Mouse (Mus musculus) intestine, embryonic 16.5 days (tissue): ENCODE data around the gene Fbxo34. TPM values are rescaled to one million over a fixed set of nuclear protein-coding genes. Genes with fewer than 3 reads are reported as not detected.
"Not testable (repeated sequence)": the region's sequence is repeated elsewhere in the genome, so short reads cannot be mapped to it uniquely, and the experiment has no call there.

Experiments
- ATAC-seq: fragments of 200-750 bp; cut with Nextera tagmentation; 2 replicates; pipeline ENCODE4 v1.8.0; 2017; ENCODE audit warnings: moderate TSS enrichment, moderate library complexity
- H3K27ac ChIP-seq: fragments of 300-500 bp; sonication (generic); 2 replicates; pipeline ENCODE4 v1.5.1; 2014; ENCODE audit warnings: mild to moderate bottlenecking, low read length
- H3K27me3 ChIP-seq: fragments of 300-500 bp; sonication (generic); replicated peaks from 2 replicates; pipeline ENCODE4 v1.6.1; 2014; ENCODE audit warnings: low read length, control low read depth, mixed read lengths; ENCODE audit not compliant: control insufficient read depth, insufficient read depth
- H3K36me3 ChIP-seq: fragments of 300-500 bp; sonication (generic); 2 replicates; pipeline ENCODE4 v1.6.1; 2014; ENCODE audit warnings: low read length, control low read depth; ENCODE audit not compliant: control insufficient read depth, insufficient read depth
- H3K4me1 ChIP-seq: fragments of 300-500 bp; sonication (generic); 2 replicates; pipeline ENCODE4 v1.6.1; 2014; ENCODE audit warnings: low read length, control low read depth, mixed read lengths; ENCODE audit not compliant: control insufficient read depth, insufficient read depth
- H3K4me2 ChIP-seq: fragments of 300-500 bp; sonication (generic); 2 replicates; pipeline ENCODE4 v1.6.1; 2014; ENCODE audit warnings: low read depth, low read length, control low read depth
- H3K4me3 ChIP-seq: fragments of 300-500 bp; sonication (generic); 2 replicates; pipeline ENCODE4 v1.5.1; 2014; ENCODE audit warnings: mild to moderate bottlenecking, low read length
- H3K9ac ChIP-seq: fragments of 300-500 bp; sonication (generic); 2 replicates; pipeline ENCODE4 v1.6.1; 2014; ENCODE audit warnings: low read depth, low read length
- H3K9me3 ChIP-seq: fragments of 300-500 bp; sonication (generic); 2 replicates; pipeline ENCODE4 v1.6.1; 2016; ENCODE audit warnings: low read length, control low read depth; ENCODE audit not compliant: control insufficient read depth
- WGBS: fragments of 180-500 bp; shearing (Covaris S2); extraction: QIAGEN DNeasy Blood & Tissue Kit; methylation state at CpG from one replicate; pipeline ENCODE4 v1.1.7; 2014; 5-methylcytosine and 5-hydroxymethylcytosine counted together
- polyA plus RNA-seq: library from polyadenylated mRNA; unstranded; fragments of >200 nt; fragmentation: Nextera tagmentation; extraction: Ambion mirVana; gene quantifications from 2 replicates; pipeline ENCODE4 v1.2.1, GENCODE M21; 2015

Gene Fbxo34
- polyA plus RNA-seq, 1 experiment from 2014 or later, result 20.4 TPM

GRCm38 (mm10) chr14:47560714-47561113, 110.5 kb downstream of the Fbxo34 start:
- Histone ChIP-seq H3K4me1 (no peaks in the 10 kb centered on the region), H3K27ac (no peak overlapping the region), H3K9ac (no peak overlapping the region), H3K36me3 (no peaks in the 10 kb centered on the region), H3K27me3 (no peaks in the 10 kb centered on the region), H3K4me3 (no peak overlapping the region), H3K4me2 (no peak overlapping the region), H3K9me3 (no peaks in the 10 kb centered on the region)
- no peak for ATAC-seq
- 84% methylated on average over 2 of the region's 2 CpGs for WGBS

- no peaks in the 10 kb centered on the region for H3K27me3 ChIP-seq
- WGBS, result 90% methylated on average over 1 of the region's 1 CpGs
Measured at GRCm38 (mm10) chr14:47562530-47562929, 112.3 kb downstream of the Fbxo34 start.

GRCm38 (mm10) chr14:47563106-47563505, 112.9 kb downstream of the Fbxo34 start:
- H3K4me1 ChIP-seq, result peaks cover 5% of the 10 kb centered on the region; the same call in 1 of the 2 replicates
- no peaks in the 10 kb centered on the region for H3K9me3 ChIP-seq
- H3K4me3 ChIP-seq, result no peak overlapping the region
- no peaks in the 10 kb centered on the region for H3K36me3 ChIP-seq
- no peak overlapping the region for H3K4me2 ChIP-seq
- H3K27me3 ChIP-seq, result no peaks in the 10 kb centered on the region
- WGBS, result 84% methylated on average over 4 of the region's 4 CpGs
- no peak overlapping the region for H3K27ac ChIP-seq
- no peak for ATAC-seq
- no peak overlapping the region for H3K9ac ChIP-seq

More at GRCm38 (mm10) chr14:47562530-47562929, 112.3 kb downstream of the Fbxo34 start:
- Histone ChIP-seq H3K36me3 (no peaks in the 10 kb centered on the region), H3K9me3 (no peaks in the 10 kb centered on the region), H3K4me3 (no peak overlapping the region), H3K4me2 (no peak overlapping the region), H3K9ac (no peak overlapping the region), H3K27ac (no peak overlapping the region), H3K4me1 (peaks cover 3% of the 10 kb centered on the region; the same call in 1 of the 2 replicates)
- no peak for ATAC-seq

- under 1% methylated on average over 46 of the region's 46 CpGs for WGBS
- peak overlapping the region; percentile 87 for H3K9ac ChIP-seq
- H3K9me3 ChIP-seq, result no peaks in the 10 kb centered on the region
- peaks cover 5% of the 10 kb centered on the region; the same call in 1 of the 2 replicates for H3K4me1 ChIP-seq
- H3K27me3 ChIP-seq, result no peaks in the 10 kb centered on the region
- peak overlapping the region; percentile 96 for H3K4me3 ChIP-seq
- no peaks in the 10 kb centered on the region for H3K36me3 ChIP-seq
- H3K27ac ChIP-seq, result peak overlapping the region; percentile 51; the same call in 1 of the 2 replicates
- ATAC-seq, result peak; percentile 100
- peak overlapping the region; percentile 78 for H3K4me2 ChIP-seq
Measured at GRCm38 (mm10) chr14:47567962-47568652, 117.9 kb downstream of the Fbxo34 start.

GRCm38 (mm10) chr14:47570549-47570948, 120.3 kb downstream of the Fbxo34 start, which contains the start of gene Atg14:
Gene Atg14, minus strand, starts transcription at chr14:47570649.
- H3K4me2 ChIP-seq, H3K36me3 ChIP-seq, ATAC-seq, H3K4me1 ChIP-seq, H3K9ac ChIP-seq, H3K4me3 ChIP-seq, H3K9me3 ChIP-seq, H3K27ac ChIP-seq, H3K27me3 ChIP-seq: not testable (repeated sequence)
- WGBS, result 93% methylated on average over 11 of the region's 11 CpGs

GRCm38 (mm10) chr14:47572707-47573106, 122.5 kb downstream of the Fbxo34 start:
- no peak overlapping the region for H3K4me2 ChIP-seq
- no peaks in the 10 kb centered on the region for H3K27me3 ChIP-seq
- WGBS, result 70% methylated on average over 4 of the region's 4 CpGs
- ATAC-seq, result no peak
- no peaks in the 10 kb centered on the region for H3K36me3 ChIP-seq
- no peaks in the 10 kb centered on the region for H3K4me1 ChIP-seq
- H3K27ac ChIP-seq, result no peak overlapping the region
- H3K9me3 ChIP-seq, result no peaks in the 10 kb centered on the region
- no peak overlapping the region for H3K9ac ChIP-seq
- H3K4me3 ChIP-seq, result no peak overlapping the region

GRCm38 (mm10) chr14:47574721-47575120, 124.5 kb downstream of the Fbxo34 start:
- Histone ChIP-seq H3K4me3 (no peak overlapping the region), H3K27ac (no peak overlapping the region), H3K4me2 (no peak overlapping the region), H3K27me3 (no peaks in the 10 kb centered on the region), H3K9ac (no peak overlapping the region), H3K9me3 (no peaks in the 10 kb centered on the region), H3K4me1 (no peaks in the 10 kb centered on the region), H3K36me3 (no peaks in the 10 kb centered on the region)
- WGBS, result 72% methylated on average over 11 of the region's 11 CpGs
- no peak for ATAC-seq

GRCm38 (mm10) chr14:47576687-47577086, 126.5 kb downstream of the Fbxo34 start:
- peak; percentile 77 for ATAC-seq

GRCm38 (mm10) chr14:47578086-47578485, 127.9 kb downstream of the Fbxo34 start:
- no peak for ATAC-seq
- H3K27ac ChIP-seq, result no peak overlapping the region
- H3K4me3 ChIP-seq, result no peak overlapping the region
- H3K4me1 ChIP-seq, result no peaks in the 10 kb centered on the region
- H3K27me3 ChIP-seq, result no peaks in the 10 kb centered on the region
- no peaks in the 10 kb centered on the region for H3K36me3 ChIP-seq
- 95% methylated on average over 2 of the region's 2 CpGs for WGBS
- H3K4me2 ChIP-seq, result no peak overlapping the region
- no peaks in the 10 kb centered on the region for H3K9me3 ChIP-seq
- no peak overlapping the region for H3K9ac ChIP-seq

More at GRCm38 (mm10) chr14:47576687-47577086, 126.5 kb downstream of the Fbxo34 start:
- no peak overlapping the region for H3K9ac ChIP-seq
- H3K36me3 ChIP-seq, result no peaks in the 10 kb centered on the region
- no peak overlapping the region for H3K4me2 ChIP-seq
- H3K27me3 ChIP-seq, result no peaks in the 10 kb centered on the region
- no peak overlapping the region for H3K4me3 ChIP-seq
- WGBS, result 55% methylated on average over 4 of the region's 4 CpGs
- no peak overlapping the region for H3K27ac ChIP-seq
- no peaks in the 10 kb centered on the region for H3K9me3 ChIP-seq
- no peaks in the 10 kb centered on the region for H3K4me1 ChIP-seq
